Mouse (Mus musculus) heart, embryonic 16.5 days (tissue): Measurements from ENCODE around the gene Krtap3-1. TPM values are rescaled to one million over a fixed set of nuclear protein-coding genes. Genes with fewer than 3 reads are reported as not detected.
"Not testable (repeated sequence)": the region's sequence is repeated elsewhere in the genome, so short reads cannot be mapped to it uniquely, and the experiment has no call there.

Experiments
- ATAC-seq: fragments of 200-750 bp; cut with Nextera tagmentation; replicated peaks from 2 replicates; pipeline ENCODE4 v1.8.0; 2017; ENCODE audit warnings: moderate number of reproducible peaks; ENCODE audit not compliant: insufficient read depth, low FRiP score; ENCODE audit errors: extremely low read depth
- H3K27ac ChIP-seq: fragments of 300-500 bp; sonication (generic); 2 replicates; pipeline ENCODE4 v1.5.1; 2014; ENCODE audit warnings: mild to moderate bottlenecking, low read length, control low read depth, moderate library complexity
- H3K27me3 ChIP-seq: fragments of 300-500 bp; sonication (generic); 2 replicates; pipeline ENCODE4 v1.6.1; 2014; ENCODE audit warnings: low read length, mixed read lengths; ENCODE audit not compliant: control insufficient read depth, insufficient read depth
- H3K36me3 ChIP-seq: fragments of 300-500 bp; sonication (generic); 2 replicates; pipeline ENCODE4 v1.6.1; 2014; ENCODE audit not compliant: control insufficient read depth, insufficient read depth
- H3K4me1 ChIP-seq: fragments of 300-500 bp; sonication (generic); 2 replicates; pipeline ENCODE4 v1.6.1; 2014; ENCODE audit warnings: low read length, mixed read lengths; ENCODE audit not compliant: control insufficient read depth, insufficient read depth
- H3K4me2 ChIP-seq: fragments of 300-500 bp; sonication (generic); 2 replicates; pipeline ENCODE4 v1.6.1; 2014; ENCODE audit warnings: low read depth, mild to moderate bottlenecking, control low read depth, low read length
- H3K4me3 ChIP-seq: fragments of 300-500 bp; sonication (generic); 2 replicates; pipeline ENCODE4 v1.5.1; 2014; ENCODE audit warnings: mild to moderate bottlenecking, control low read depth, low read length
- H3K9ac ChIP-seq: fragments of 300-500 bp; sonication (generic); 2 replicates; pipeline ENCODE4 v1.6.1; 2014; ENCODE audit warnings: low read length, control low read depth
- H3K9me3 ChIP-seq: fragments of 300-500 bp; sonication (generic); replicated peaks from 2 replicates; pipeline ENCODE4 v1.6.1; 2016; ENCODE audit warnings: low read length; ENCODE audit not compliant: control insufficient read depth
- WGBS: fragments of 180-500 bp; shearing (Covaris S2); extraction: QIAGEN DNeasy Blood & Tissue Kit; methylation state at CpG from one replicate; pipeline ENCODE4 v1.1.7; 2014; 5-methylcytosine and 5-hydroxymethylcytosine counted together
- polyA plus RNA-seq: library from polyadenylated mRNA; unstranded; fragments of >200 nt; fragmentation: Nextera tagmentation; extraction: Ambion mirVana; gene quantifications from 2 replicates; pipeline ENCODE4 v1.2.1, GENCODE M21; 2015

The Krtap3-1 gene
- not detected in 2 replicates for polyA plus RNA-seq

DNA sequence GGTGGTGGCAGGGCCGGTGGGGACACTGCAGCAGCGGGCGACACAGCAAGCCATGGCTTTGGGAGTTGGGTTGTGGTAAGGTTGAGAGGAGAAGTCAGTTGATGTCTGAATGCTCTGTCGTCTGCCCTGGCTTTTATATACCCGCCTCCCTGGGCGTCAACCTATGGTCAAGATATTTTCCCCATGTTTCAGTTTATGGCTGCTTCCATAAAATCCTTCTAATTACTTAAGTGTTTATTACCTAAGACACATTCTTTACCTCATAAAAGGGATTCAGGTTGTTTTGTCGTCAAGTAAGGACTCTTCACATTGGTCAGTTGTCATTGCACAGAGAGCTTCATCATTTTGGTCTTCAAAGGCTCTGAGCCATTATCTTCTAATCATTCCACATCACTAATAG lies at the start of gene Krtap3-1:
Gene Krtap3-1 (minus strand): TSS at position 101 of the 400 bp plus-strand sequence.
- Histone ChIP-seq H3K9me3 (no peaks in the 10 kb centered on the region), H3K4me2 (no peak within 1 kb of the TSS), H3K27me3 (no peaks in the 10 kb centered on the region), H3K4me1 (no peaks in the 10 kb centered on the region), H3K9ac (no peak within 1 kb of the TSS), H3K4me3 (no peak within 1 kb of the TSS), H3K36me3 (no peaks in the 10 kb centered on the region), H3K27ac (no peak within 1 kb of the TSS)
- WGBS = 86% methylated on average over 7 of the region's 7 CpGs
- ATAC-seq = no peak

DNA sequence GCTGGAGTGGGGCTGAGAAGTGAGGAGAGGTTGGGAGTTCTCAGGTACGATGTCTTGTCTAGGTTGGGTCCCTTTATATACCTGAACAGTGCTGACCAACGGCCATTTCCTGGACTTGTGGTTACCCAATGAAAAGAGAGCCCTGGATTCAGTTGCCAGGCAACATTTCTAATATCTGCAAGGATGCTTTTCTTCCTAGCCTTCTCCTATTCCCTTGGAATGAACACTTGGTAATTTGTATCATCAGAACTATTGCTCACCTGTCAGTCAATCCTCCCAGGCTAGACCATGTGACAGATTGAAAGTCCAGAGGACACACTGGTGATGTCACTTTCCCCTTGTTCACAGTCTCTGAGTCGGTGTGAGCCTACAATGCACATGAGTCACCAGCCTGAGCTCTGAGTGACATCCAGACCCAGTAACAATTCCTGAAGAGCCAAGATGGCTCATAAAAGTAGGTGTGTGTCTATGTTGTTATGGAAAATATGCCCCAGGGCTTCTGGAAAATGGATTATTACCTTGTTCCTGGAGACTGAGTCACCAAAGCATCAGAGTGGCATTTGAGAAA lies 48.5 kb upstream of the Krtap3-1 start, which contains the start of gene Krtap2-4:
Gene Krtap2-4 (minus strand): TSS at position 51 of the 568 bp plus-strand sequence.
- ATAC-seq = no peak
- Histone ChIP-seq H3K4me1 (no peaks in the 10 kb centered on the region), H3K27ac (no peak within 1 kb of the TSS), H3K4me2 (no peak within 1 kb of the TSS), H3K9ac (no peak within 1 kb of the TSS), H3K4me3 (no peak within 1 kb of the TSS), H3K36me3 (no peaks in the 10 kb centered on the region), H3K27me3 (no peaks in the 10 kb centered on the region), H3K9me3 (no peaks in the 10 kb centered on the region)
- WGBS = 61% methylated on average over 3 of the region's 3 CpGs

DNA sequence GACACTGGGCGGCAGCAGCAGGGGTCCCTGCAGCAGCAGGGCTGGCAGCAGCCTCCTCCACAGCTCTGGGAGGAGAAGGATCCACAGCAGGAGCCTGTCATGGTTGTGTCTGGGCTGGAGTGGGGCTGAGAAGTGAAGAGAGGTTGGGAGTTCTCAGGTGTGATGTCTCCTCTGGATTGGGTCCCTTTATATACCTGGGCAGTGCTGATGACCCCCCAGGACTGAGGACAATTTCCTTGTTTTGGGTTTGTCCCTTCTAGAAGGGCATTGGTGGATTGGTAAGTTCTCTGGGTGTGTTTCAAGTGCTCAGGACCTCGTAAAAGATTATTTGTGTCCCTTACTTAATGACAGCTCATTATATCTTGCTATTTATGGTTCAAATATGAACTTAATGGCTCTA lies 43.7 kb upstream of the Krtap3-1 start, which contains the start of gene Gm11937:
Gene Gm11937 (minus strand): TSS at position 101 of the 400 bp plus-strand sequence.
- H3K27me3 ChIP-seq, ATAC-seq, H3K9me3 ChIP-seq, H3K4me1 ChIP-seq, H3K4me3 ChIP-seq, H3K27ac ChIP-seq, H3K36me3 ChIP-seq, H3K9ac ChIP-seq, H3K4me2 ChIP-seq: not testable (repeated sequence)
- 57% methylated on average over 1 of the region's 2 CpGs for WGBS

DNA sequence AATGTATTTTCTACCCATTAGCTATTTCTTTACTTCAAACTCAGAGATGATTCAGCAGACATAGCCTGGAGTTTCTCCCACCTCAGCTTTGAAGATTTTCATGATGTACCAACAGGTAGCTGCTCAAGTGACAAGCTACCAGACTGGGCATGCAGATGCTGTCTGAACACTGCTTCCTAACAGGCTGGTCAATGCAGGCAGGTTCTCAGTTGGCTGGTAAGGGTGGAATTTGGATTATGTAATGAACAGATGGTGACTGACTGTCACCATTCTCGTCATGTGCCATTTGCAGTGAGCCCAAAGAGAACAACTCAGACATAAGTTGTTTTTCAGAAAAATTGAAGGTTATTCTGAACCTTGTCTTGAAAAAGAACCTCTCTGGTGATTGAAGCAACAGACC lies 42.7 kb upstream of the Krtap3-1 start:
- Histone ChIP-seq H3K4me2 (no peak overlapping the region), H3K27me3 (peaks cover 4% of the 10 kb centered on the region; the same call in 1 of the 2 replicates), H3K9me3 (no peaks in the 10 kb centered on the region), H3K4me3 (no peak overlapping the region), H3K9ac (no peak overlapping the region), H3K4me1 (no peaks in the 10 kb centered on the region), H3K36me3 (no peaks in the 10 kb centered on the region), H3K27ac (no peak overlapping the region)
- no peak for ATAC-seq
- WGBS = 49% methylated on average over 1 of the region's 1 CpGs

DNA sequence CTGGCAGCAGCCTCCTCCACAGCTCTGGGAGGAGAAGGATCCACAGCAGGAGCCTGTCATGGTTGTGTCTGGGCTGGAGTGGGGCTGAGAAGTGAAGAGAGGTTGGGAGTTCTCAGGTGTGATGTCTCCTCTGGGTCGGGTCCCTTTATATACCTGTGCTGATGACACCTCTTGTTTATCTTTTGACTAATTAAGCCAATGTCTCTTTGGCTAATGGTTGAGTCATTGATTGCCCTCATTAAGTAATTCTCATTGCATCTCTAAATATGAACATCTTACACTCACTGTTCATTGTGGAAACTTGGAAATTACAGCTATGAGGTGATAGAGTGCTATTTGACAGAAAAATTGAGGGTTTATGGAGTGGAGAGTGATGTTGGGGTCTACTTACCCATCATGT lies 36.8 kb upstream of the Krtap3-1 start, which contains the start of gene Gm11938:
Gene Gm11938 (minus strand): TSS at position 101 of the 400 bp plus-strand sequence.
- not testable (repeated sequence) for H3K36me3 ChIP-seq, H3K4me2 ChIP-seq, H3K4me1 ChIP-seq, H3K27ac ChIP-seq, H3K27me3 ChIP-seq, H3K9ac ChIP-seq, ATAC-seq, H3K9me3 ChIP-seq, H3K4me3 ChIP-seq
- 39% methylated on average over 1 of the region's 1 CpGs for WGBS

DNA sequence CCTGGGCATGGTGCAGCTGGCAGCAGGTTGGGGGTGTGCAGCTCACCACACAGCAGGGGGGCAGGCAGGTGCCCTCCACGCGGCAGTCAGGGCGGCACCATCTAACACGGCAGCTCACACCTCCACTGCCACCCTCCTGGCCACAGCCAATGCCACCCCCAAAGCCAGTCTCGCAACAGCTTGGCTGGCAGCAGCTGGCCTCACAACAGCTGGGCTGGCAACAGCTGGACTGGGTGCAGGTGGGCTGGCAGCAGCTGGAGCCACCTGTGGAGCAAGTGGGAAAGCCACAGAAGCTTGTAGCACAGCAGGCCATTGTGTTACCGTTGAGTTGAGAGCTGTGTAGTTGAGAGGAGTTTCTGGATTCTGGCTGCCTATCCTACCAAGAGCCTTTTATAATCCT lies 31.3 kb upstream of the Krtap3-1 start, which contains the start of gene Krtap9-3:
Gene Krtap9-3 (minus strand): TSS at position 364 of the 400 bp plus-strand sequence.
- ATAC-seq, H3K9me3 ChIP-seq, H3K27ac ChIP-seq, H3K4me1 ChIP-seq, H3K27me3 ChIP-seq, H3K4me2 ChIP-seq, H3K36me3 ChIP-seq, H3K9ac ChIP-seq, H3K4me3 ChIP-seq: not testable (repeated sequence)
- WGBS = 79% methylated on average over 6 of the region's 6 CpGs

DNA sequence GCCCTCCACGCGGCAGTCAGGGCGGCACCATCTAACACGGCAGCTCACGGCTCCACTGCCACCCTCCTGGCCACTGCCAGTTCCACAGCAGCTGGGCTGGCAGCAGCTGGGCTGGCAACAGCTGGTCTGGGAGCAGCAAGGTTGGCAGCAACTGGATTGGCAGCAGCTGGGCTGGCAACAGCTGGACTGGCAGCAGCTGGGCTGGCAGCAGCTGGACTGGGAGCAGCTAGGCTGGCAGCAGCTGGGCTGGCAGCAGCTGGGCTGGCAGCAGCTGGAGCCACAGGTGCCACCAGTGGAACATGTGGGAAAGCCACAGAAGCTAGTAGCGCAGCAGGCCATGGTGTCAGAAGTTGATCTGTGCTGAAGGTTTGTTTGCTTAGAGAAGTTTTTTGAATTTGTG lies 24.6 kb upstream of the Krtap3-1 start, which contains the start of gene Krtap1-3:
Gene Krtap1-3 (minus strand): TSS at position 359 of the 400 bp plus-strand sequence.
- Histone ChIP-seq H3K27me3 (no peaks in the 10 kb centered on the region), H3K4me3 (no peak within 1 kb of the TSS), H3K36me3 (no peaks in the 10 kb centered on the region), H3K27ac (no peak within 1 kb of the TSS), H3K4me1 (no peaks in the 10 kb centered on the region), H3K9ac (no peak within 1 kb of the TSS), H3K4me2 (no peak within 1 kb of the TSS), H3K9me3 (no peaks in the 10 kb centered on the region)
- ATAC-seq = no peak
- WGBS = 79% methylated on average over 6 of the region's 6 CpGs

DNA sequence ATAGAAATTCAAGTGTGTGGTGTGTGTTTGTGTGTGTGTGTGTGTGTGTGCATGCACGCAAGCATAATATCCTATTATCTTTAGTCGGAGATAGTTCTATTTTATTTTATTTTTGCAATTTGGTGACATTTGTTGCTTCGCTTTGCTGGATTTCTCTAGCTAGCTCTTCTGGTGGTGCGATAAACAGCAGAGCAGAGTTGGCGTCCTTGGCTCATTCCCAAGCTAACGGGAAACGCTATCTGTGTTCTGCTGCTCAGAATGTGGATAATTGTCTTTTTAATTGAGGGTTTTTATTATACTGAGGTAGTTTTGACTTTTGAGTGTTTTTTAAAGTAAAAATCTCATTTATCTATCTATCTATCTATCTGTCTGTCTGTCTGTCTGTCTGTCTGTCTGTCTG lies 18.7 kb upstream of the Krtap3-1 start:
- H3K36me3 ChIP-seq = no peaks in the 10 kb centered on the region
- 70% methylated on average over 7 of the region's 7 CpGs for WGBS
- H3K9ac ChIP-seq = no peak overlapping the region
- H3K4me1 ChIP-seq = no peaks in the 10 kb centered on the region
- no peak overlapping the region for H3K4me2 ChIP-seq
- H3K27me3 ChIP-seq = no peaks in the 10 kb centered on the region
- no peak for ATAC-seq
- H3K4me3 ChIP-seq = no peak overlapping the region
- H3K27ac ChIP-seq = no peak overlapping the region
- no peaks in the 10 kb centered on the region for H3K9me3 ChIP-seq

DNA sequence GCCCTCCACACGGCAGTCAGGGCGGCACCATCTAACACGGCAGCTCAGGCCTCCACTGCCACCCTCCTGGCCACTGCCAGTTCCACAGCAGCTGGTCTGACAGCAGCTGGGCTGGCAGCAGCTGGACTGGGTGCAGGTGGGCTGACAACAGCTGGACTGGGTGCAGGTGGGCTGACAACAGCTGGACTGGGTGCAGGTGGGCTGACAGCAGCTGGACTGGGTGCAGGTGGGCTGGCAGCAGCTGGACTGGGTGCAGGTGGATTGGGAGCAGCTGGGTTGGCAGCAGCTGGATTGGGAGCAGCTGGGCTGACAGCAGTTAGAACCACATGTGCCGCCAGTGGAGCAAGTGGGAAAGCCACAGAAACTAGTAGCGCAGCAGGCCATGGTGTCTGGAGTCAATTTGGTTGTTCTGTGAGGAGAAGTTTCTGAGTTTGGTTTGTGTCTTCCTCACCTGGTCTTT lies 16.8 kb upstream of the Krtap3-1 start, which contains the start of gene Krtap1-4:
Gene Krtap1-4 (minus strand): TSS at position 410 of the 460 bp plus-strand sequence.
- H3K27ac ChIP-seq = no peak within 1 kb of the TSS
- no peak within 1 kb of the TSS for H3K9ac ChIP-seq
- no peak within 1 kb of the TSS for H3K4me2 ChIP-seq
- WGBS = 71% methylated on average over 5 of the region's 5 CpGs
- ATAC-seq = no peak
- no peaks in the 10 kb centered on the region for H3K4me1 ChIP-seq
- no peaks in the 10 kb centered on the region for H3K9me3 ChIP-seq
- no peaks in the 10 kb centered on the region for H3K27me3 ChIP-seq
- no peaks in the 10 kb centered on the region for H3K36me3 ChIP-seq
- no peak within 1 kb of the TSS for H3K4me3 ChIP-seq
